Mouse (Mus musculus) neural tube, embryonic 12.5 days (tissue): ENCODE data around the gene Ttc16. TPM values are rescaled to one million over a fixed set of nuclear protein-coding genes. Genes with fewer than 3 reads are reported as not detected.

Experiments
- ATAC-seq: fragments of 200-750 bp; cut with Nextera tagmentation; 2 replicates; pipeline ENCODE4 v1.8.0; 2017; ENCODE audit warnings: low read depth, mild to moderate bottlenecking, moderate TSS enrichment, moderate library complexity; ENCODE audit not compliant: low FRiP score
- H3K27ac ChIP-seq: fragments of 300-500 bp; sonication (generic); 2 replicates; pipeline ENCODE4 v1.5.1; 2016
- H3K27me3 ChIP-seq: fragments of 300-500 bp; sonication (generic); replicated peaks from 2 replicates; pipeline ENCODE4 v1.6.1; 2016; ENCODE audit warnings: mild to moderate bottlenecking
- H3K36me3 ChIP-seq: fragments of 300-500 bp; sonication (generic); 2 replicates; pipeline ENCODE4 v1.6.1; 2016; ENCODE audit warnings: mild to moderate bottlenecking
- H3K4me1 ChIP-seq: fragments of 300-500 bp; sonication (generic); 2 replicates; pipeline ENCODE4 v1.6.1; 2016
- H3K4me2 ChIP-seq: fragments of 300-500 bp; sonication (generic); replicated peaks from 2 replicates; pipeline ENCODE4 v1.6.1; 2016; ENCODE audit warnings: mild to moderate bottlenecking
- H3K4me3 ChIP-seq: fragments of 300-500 bp; sonication (generic); 2 replicates; pipeline ENCODE4 v1.5.1; 2016
- H3K9ac ChIP-seq: fragments of 300-500 bp; sonication (generic); 2 replicates; pipeline ENCODE4 v1.6.1; 2016; ENCODE audit warnings: mild to moderate bottlenecking
- H3K9me3 ChIP-seq: fragments of 300-500 bp; sonication (generic); 2 replicates; pipeline ENCODE4 v1.6.1; 2016; ENCODE audit warnings: mild to moderate bottlenecking
- WGBS: fragments of 180-500 bp; shearing (Covaris S2); methylation state at CpG from one replicate; pipeline ENCODE4 v1.1.7; 2016; 5-methylcytosine and 5-hydroxymethylcytosine counted together
- polyA plus RNA-seq: library from polyadenylated mRNA; unstranded; fragments of >200 nt; fragmentation: Nextera tagmentation; extraction: Ambion mirVana; gene quantifications from 2 replicates; pipeline ENCODE4 v1.2.1, GENCODE M21; 2016

Ttc16 gene
- polyA plus RNA-seq, 1 experiment from 2014 or later = 0.32 TPM

DNA sequence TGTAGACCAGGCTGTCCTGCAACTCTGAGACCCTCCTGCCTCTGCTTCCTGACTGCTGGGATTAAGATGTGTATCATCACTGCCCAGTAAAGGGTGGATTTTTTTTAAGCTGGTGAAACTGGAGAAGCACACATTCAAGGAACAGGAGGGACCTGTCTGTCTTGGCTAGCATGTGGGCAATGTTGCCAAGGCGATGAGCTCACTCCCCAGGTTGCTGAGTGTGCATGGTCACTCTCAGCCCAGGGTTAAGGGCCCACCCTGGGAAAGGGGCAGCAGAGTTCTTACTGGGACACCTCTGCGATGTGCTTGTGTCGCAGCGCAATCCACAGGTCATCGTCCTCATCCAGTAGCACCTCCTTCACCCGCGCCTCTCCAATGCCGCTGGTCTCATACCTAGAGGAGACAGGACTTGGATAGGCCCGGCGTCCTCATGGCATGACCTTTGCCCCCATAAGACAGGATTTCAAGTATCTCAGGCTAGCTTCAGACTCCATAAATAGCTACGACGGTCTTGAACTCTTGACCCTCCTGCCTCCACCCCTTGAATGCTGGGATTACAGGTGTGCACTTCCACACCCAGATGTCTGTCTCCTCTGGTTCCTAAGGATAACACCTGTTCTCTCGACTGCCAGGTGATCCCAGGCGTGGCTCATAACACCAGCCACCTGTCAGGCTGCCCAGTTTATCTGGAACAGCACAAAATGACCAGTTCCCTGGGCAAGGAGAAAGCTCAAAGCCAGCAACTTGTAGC lies 33.6 kb upstream of the Ttc16 start:
- Histone ChIP-seq H3K9me3 (no peaks in the 10 kb centered on the region), H3K9ac (no peak overlapping the region), H3K27ac (no peak overlapping the region), H3K4me1 (no peaks in the 10 kb centered on the region), H3K4me2 (no peak overlapping the region), H3K36me3 (peaks cover 73% of the 10 kb centered on the region), H3K4me3 (no peak overlapping the region), H3K27me3 (no peaks in the 10 kb centered on the region)
- no peak for ATAC-seq
- 92% methylated on average over 14 of the region's 14 CpGs for WGBS

DNA sequence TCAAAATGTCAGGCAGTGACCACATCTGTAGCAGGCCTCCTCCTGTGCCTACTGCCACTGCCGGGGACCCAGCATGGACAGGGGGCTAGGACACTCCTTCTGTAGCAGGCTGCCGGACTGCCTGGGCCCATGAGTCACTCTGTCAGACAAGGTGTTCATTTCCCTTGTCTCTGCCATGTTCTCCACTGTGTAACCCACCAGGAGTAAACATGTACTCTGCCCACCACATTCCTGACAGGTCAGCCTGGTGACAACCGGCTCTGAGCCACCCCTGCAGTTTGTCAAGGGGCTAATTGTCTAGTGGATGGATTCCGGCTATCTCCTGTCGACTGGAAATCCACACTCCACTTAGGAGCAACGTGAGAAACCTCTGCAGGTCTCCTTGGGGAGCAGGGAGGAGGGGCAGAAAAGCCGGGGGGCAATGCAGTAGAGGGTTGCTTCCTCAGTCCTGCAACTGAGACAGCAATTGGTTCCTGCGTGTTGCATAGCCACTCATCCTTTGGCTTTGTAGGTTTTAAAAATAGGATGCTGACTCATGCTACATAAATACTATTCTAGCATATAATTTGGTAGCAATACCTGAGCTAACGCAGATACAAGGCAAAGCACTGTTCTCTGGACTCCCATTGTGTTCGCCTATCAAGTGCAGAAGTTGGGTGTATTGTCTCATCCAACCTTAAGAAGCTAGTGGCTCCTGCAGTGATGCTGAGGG lies 23.0 kb upstream of the Ttc16 start:
- H3K36me3 ChIP-seq = peaks cover 89% of the 10 kb centered on the region
- no peaks in the 10 kb centered on the region for H3K9me3 ChIP-seq
- no peak overlapping the region for H3K4me2 ChIP-seq
- no peaks in the 10 kb centered on the region for H3K4me1 ChIP-seq
- 69% methylated on average over 10 of the region's 10 CpGs for WGBS
- no peak overlapping the region for H3K4me3 ChIP-seq
- H3K27me3 ChIP-seq = no peaks in the 10 kb centered on the region
- H3K27ac ChIP-seq = no peak overlapping the region
- no peak for ATAC-seq
- H3K9ac ChIP-seq = no peak overlapping the region

DNA sequence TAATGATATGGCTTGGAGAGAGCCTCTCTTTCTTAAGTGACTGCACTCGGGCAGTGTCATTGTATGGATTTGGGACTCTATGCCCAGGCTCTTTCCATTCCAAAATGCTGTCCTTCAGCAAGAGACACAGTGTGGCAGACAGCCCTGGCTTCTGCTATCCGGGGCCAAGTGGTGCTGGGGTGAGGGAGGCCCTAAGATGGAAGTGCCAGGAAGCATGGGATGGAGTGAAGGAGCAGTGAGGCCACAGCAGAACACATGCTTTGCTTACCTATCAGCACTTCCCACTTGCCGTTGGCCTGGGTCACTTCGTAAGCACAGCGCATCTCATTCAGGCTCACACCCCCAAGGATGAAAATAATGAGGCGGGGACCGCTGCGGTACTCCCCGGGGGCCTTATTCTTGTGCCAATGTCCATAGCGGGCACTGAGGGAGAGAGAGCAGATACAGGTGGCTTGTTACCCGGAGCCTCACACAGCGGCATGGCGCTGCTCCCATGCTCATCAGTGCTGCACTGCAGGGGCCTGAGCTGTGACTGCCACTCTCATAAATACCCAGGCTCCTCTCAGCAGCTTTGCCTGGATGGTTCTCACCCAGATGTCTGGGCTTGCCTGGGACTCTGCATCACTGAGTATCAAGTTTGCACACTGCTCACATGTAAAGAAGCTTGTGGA lies 20.4 kb upstream of the Ttc16 start:
- ATAC-seq = no peak

GRCm38 (mm10) chr2:32791297-32791696 lies 15.9 kb upstream of the Ttc16 start:
- Histone ChIP-seq H3K9me3 (no peaks in the 10 kb centered on the region), H3K36me3 (peaks cover 55% of the 10 kb centered on the region), H3K27me3 (no peaks in the 10 kb centered on the region), H3K9ac (no peak overlapping the region), H3K4me3 (no peak overlapping the region), H3K4me2 (no peak overlapping the region), H3K27ac (no peak overlapping the region), H3K4me1 (no peaks in the 10 kb centered on the region)
- ATAC-seq = no peak
- 88% methylated on average over 6 of the region's 6 CpGs for WGBS

More for the DNA sequence above, 20.4 kb upstream of the Ttc16 start:
- 83% methylated on average over 13 of the region's 13 CpGs for WGBS
- H3K9ac ChIP-seq = no peak overlapping the region
- no peak overlapping the region for H3K4me2 ChIP-seq
- no peak overlapping the region for H3K27ac ChIP-seq
- H3K4me1 ChIP-seq = no peaks in the 10 kb centered on the region
- no peak overlapping the region for H3K4me3 ChIP-seq
- peaks cover 84% of the 10 kb centered on the region for H3K36me3 ChIP-seq
- H3K27me3 ChIP-seq = no peaks in the 10 kb centered on the region
- no peaks in the 10 kb centered on the region for H3K9me3 ChIP-seq

DNA sequence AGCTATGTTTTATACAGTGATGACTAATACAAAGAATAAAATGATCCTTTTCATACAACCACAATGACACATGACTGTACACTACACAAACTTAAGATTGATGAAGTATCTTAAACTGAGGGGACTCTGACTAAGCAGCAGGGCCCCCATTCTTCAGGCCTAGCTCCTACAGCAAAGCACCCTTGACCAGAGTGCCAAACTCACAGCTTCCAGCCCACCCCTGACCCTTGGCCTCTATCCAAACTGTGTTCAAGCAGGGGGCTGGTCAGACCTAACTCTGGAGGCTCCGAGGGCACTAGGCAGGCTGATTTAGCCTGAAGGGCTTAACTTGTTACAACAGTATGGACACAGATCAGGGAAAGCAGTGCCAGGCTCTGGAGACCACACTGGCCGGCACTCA lies 13.1 kb upstream of the Ttc16 start:
- Histone ChIP-seq H3K27me3 (no peaks in the 10 kb centered on the region), H3K4me1 (no peaks in the 10 kb centered on the region), H3K9me3 (no peaks in the 10 kb centered on the region), H3K4me2 (no peak overlapping the region), H3K27ac (no peak overlapping the region), H3K36me3 (peaks cover 30% of the 10 kb centered on the region), H3K4me3 (no peak overlapping the region), H3K9ac (no peak overlapping the region)
- WGBS = 68% methylated on average over 2 of the region's 2 CpGs
- ATAC-seq = no peak

DNA sequence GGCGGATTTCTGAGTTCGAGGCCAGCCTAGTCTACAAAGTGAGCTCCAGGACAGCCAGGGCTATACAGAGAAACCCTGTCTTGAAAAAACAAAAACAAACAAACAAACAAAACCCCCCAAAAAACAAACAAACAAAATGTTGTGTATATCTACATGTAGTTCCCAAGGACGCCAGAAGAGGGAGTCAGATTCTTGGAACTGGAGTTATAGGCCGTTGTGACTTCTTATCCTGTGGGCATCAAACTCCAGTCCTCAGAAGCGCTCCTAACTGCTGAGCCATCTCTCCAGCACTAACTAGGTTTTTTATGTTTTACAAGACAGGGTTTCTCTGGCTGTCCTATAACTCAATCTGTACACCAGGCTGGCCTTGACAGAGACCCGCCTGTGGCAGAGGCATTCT lies 11.7 kb upstream of the Ttc16 start:
- WGBS = 59% methylated on average over 6 of the region's 6 CpGs
- no peaks in the 10 kb centered on the region for H3K4me1 ChIP-seq
- H3K4me2 ChIP-seq = no peak overlapping the region
- H3K27ac ChIP-seq = no peak overlapping the region
- H3K27me3 ChIP-seq = no peaks in the 10 kb centered on the region
- no peak overlapping the region for H3K4me3 ChIP-seq
- peaks cover 17% of the 10 kb centered on the region for H3K36me3 ChIP-seq
- no peak for ATAC-seq
- no peak overlapping the region for H3K9ac ChIP-seq
- H3K9me3 ChIP-seq = no peaks in the 10 kb centered on the region

GRCm38 (mm10) chr2:32784048-32784681 lies 8.7 kb upstream of the Ttc16 start, which contains the start of gene Cfap157:
Gene Cfap157 (minus strand): TSS chr2:32784428.
- H3K4me2 ChIP-seq = no peak within 1 kb of the TSS
- no peak within 1 kb of the TSS for H3K9ac ChIP-seq
- no peaks in the 10 kb centered on the region for H3K4me1 ChIP-seq
- no peak for ATAC-seq
- H3K27me3 ChIP-seq = no peaks in the 10 kb centered on the region
- H3K36me3 ChIP-seq = peaks cover 6% of the 10 kb centered on the region; the same call in 1 of the 2 replicates
- 75% methylated on average over 4 of the region's 4 CpGs for WGBS
- no peak within 1 kb of the TSS for H3K27ac ChIP-seq
- no peak within 1 kb of the TSS for H3K4me3 ChIP-seq
- no peaks in the 10 kb centered on the region for H3K9me3 ChIP-seq

GRCm38 (mm10) chr2:32781710-32782109 lies 6.3 kb upstream of the Ttc16 start:
- Histone ChIP-seq H3K9me3 (no peaks in the 10 kb centered on the region), H3K9ac (no peak overlapping the region), H3K4me1 (peaks cover under 1% of the 10 kb centered on the region; the same call in 1 of the 2 replicates), H3K27me3 (0 out of 2 replicates have a peak, but pooled peaks cover 4% of the 10 kb centered on the region), H3K4me2 (no peak overlapping the region), H3K4me3 (no peak overlapping the region), H3K27ac (no peak overlapping the region), H3K36me3 (no peaks in the 10 kb centered on the region)
- WGBS = 78% methylated on average over 6 of the region's 6 CpGs
- ATAC-seq = no peak

- Histone ChIP-seq H3K36me3 (no peaks in the 10 kb centered on the region), H3K4me2 (no peak overlapping the region), H3K9me3 (no peaks in the 10 kb centered on the region), H3K4me1 (peaks cover 14% of the 10 kb centered on the region), H3K27ac (no peak overlapping the region), H3K9ac (no peak overlapping the region), H3K4me3 (no peak overlapping the region), H3K27me3 (0 out of 2 replicates have a peak, but pooled peaks cover 6% of the 10 kb centered on the region)
- no peak for ATAC-seq
- WGBS = 91% methylated on average over 6 of the region's 6 CpGs
Observed at GRCm38 (mm10) chr2:32779714-32780113, 4.3 kb upstream of the Ttc16 start.

DNA sequence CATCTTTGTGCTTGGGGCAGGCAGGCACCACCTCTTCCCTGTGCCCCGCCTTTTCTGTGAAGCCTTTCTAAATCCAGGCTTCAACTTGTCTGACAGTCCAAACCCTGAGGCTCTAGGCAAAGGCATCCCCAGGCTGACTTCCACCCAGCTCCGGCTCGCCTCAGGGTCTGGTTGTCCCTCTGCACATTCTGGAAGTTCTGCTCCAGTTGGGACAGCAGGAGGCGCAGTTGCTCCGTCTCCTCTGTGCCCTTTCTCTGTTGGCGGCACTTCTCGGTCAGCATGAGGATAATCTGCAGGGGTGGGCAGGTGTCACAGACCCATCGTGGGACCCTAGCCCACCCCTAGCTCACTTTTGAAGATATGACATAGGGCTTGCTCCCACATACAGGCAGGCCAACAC lies 3.7 kb upstream of the Ttc16 start:
- H3K27me3 ChIP-seq = 0 out of 2 replicates have a peak, but pooled peaks cover 6% of the 10 kb centered on the region
- no peak overlapping the region for H3K4me3 ChIP-seq
- no peaks in the 10 kb centered on the region for H3K9me3 ChIP-seq
- WGBS = 20% methylated on average over 8 of the region's 8 CpGs
- no peaks in the 10 kb centered on the region for H3K36me3 ChIP-seq
- no peak overlapping the region for H3K9ac ChIP-seq
- peaks cover 14% of the 10 kb centered on the region for H3K4me1 ChIP-seq
- H3K4me2 ChIP-seq = no peak overlapping the region
- H3K27ac ChIP-seq = no peak overlapping the region
- no peak for ATAC-seq

DNA sequence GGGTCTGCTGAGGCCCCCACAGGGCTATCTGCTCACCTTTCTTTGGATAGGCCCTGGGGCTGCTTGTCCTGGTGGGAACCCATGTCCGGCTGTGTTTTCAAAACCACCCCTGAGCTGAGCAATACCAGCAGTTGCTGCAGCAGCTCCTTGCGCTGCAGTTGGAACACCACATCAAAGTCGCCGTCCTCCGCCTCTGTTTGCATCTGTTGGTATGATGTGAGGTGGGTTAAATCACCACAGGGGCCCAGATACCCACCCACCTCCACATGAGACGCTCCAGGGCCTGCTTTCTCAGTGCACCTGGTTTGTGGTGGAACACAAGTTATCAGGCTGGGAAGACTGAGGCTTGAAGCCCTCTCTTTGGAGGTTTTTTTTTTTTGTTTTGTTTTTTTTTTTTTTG lies 2.6 kb upstream of the Ttc16 start:
- WGBS = 93% methylated on average over 6 of the region's 6 CpGs
- Histone ChIP-seq H3K4me2 (no peak overlapping the region), H3K27ac (no peak overlapping the region)

DNA sequence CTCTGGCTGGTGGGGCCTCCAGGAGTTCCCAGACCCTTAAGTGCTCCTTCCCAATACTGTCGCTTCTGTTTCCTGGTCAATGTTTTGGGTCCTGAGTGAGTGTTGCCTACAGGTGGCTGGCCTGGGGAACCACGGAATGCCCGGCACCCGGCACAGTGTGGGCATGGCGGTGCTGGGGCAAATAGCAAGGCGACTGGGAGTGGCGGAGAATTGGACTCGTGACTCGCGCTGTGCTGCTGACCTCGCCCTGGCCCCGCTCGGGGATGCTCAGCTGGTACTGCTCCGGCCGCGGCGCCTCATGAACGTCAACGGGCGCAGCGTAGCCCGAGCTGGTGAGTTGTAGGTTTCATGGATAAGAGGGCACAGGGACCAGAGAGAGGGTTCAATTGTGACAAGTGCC lies 759 bp upstream of the Ttc16 start:
- Histone ChIP-seq H3K27me3 (0 out of 2 replicates have a peak, but pooled peaks cover 6% of the 10 kb centered on the region), H3K27ac (no peak overlapping the region), H3K36me3 (no peaks in the 10 kb centered on the region), H3K9ac (0 out of 2 replicates have a peak overlapping the region, but pooled peaks have one; percentile 36), H3K4me2 (peak overlapping the region; percentile 69), H3K9me3 (no peaks in the 10 kb centered on the region), H3K4me3 (peak overlapping the region; percentile 60), H3K4me1 (peaks cover 18% of the 10 kb centered on the region)
- WGBS = 19% methylated on average over 22 of the region's 22 CpGs
- ATAC-seq = no peak

More for the DNA sequence above, 2.6 kb upstream of the Ttc16 start:
- H3K27me3 ChIP-seq = 0 out of 2 replicates have a peak, but pooled peaks cover 6% of the 10 kb centered on the region
- peaks cover 14% of the 10 kb centered on the region for H3K4me1 ChIP-seq
- no peak overlapping the region for H3K4me3 ChIP-seq
- no peaks in the 10 kb centered on the region for H3K36me3 ChIP-seq
- no peak for ATAC-seq
- H3K9ac ChIP-seq = no peak overlapping the region
- no peaks in the 10 kb centered on the region for H3K9me3 ChIP-seq
